Mouse (Mus musculus): ENCODE measurements around the gene Sgk1. TPM values are rescaled to one million over a fixed set of nuclear protein-coding genes. Genes with fewer than 3 reads are reported as not detected.

The Sgk1 gene
- total RNA-seq, 2 experiments from 2014 or later: 71.3 to 111 TPM

DNA sequence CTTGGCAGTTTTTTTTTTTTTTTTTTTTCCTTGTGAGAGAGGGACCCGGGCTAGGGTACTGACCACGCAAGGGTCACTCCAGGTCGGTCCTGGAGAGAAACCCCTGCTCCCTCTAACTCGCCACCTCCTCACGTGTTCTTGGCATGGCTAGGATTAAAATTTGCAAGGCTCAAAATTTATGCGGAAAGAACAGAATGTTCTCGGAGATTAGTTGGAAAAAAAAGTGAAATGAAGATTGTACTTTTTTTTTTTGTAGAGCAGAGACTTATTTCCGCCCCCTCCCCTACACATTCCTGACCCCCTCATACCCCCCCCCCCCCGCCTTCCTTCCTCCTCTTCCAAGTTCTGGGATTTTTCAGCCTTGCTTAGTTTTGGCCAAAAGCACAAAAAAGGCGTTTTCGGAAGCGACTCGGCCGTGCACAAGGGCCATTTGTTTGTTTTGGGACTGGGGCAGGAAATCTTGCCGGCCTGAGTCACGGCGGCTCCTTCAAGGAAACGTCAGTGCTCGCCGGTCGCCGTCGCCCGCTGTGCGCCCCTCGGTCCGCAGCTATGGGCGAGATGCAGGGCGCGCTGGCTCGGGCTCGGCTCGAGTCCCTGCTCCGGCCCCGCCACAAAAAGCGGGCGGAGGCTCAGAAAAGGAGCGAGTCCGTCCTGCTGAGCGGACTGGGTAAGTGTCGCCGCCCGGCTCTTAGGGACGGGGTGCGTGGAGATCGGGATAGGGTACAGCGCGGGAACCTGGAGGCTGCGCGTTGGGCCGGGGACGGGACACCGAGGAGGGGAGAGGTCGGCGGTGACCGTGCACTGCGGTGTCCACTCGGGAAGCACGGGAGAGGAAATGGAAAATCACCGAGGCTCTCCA, 111.8 kb downstream of the Sgk1 start:
- DNase-seq (ENCODE audit: low spot score in 2 of 2): peak in 1 of 2 experiments; percentile 27
- intact Hi-C loops (cut with DNase I): loop anchor here (2.0 to 10.0 kb wide), 5 partner anchors 76 to 393 kb away; partner anchors contain the start of gene Sgk1

- intact Hi-C loops (cut with DNase I): loop anchor here (2.0 to 10.0 kb wide), 4 partner anchors 77 to 394 kb away; no protein-coding TSS in a partner anchor
Measured at GRCm38 (mm10) chr10:21994431-21994914, 112.5 kb downstream of the Sgk1 start.

GRCm38 (mm10) chr10:21995221-21995620, 113.2 kb downstream of the Sgk1 start:
- peak in 1 of 2 experiments; percentile 49 for DNase-seq (ENCODE audit: low spot score in 2 of 2)
- intact Hi-C loops (cut with DNase I): loop anchor here (1.0 to 10.0 kb wide), 3 partner anchors 310 to 530 kb away; no protein-coding TSS in a partner anchor

More at GRCm38 (mm10) chr10:21994431-21994914, 112.5 kb downstream of the Sgk1 start:
- peak; percentile 97 for DNase-seq (ENCODE audit: low spot score in 2 of 2)

- intact Hi-C loops (cut with DNase I): loop anchor here (1.0 to 10.0 kb wide), 3 partner anchors 311 to 530 kb away; no protein-coding TSS in a partner anchor
- DNase-seq (ENCODE audit: low spot score in 2 of 2): peak; percentile 76 to 80
Measured at GRCm38 (mm10) chr10:21995661-21996308, 113.8 kb downstream of the Sgk1 start.

- intact Hi-C loops (cut with DNase I): loop anchor here (10.0 kb wide), 1 partner anchor 312 kb away; no protein-coding TSS in a partner anchor
- no peak for DNase-seq (ENCODE audit: low spot score in 2 of 2)
Measured at GRCm38 (mm10) chr10:21996660-21997447, 114.9 kb downstream of the Sgk1 start.

GRCm38 (mm10) chr10:21997550-21998204, 115.7 kb downstream of the Sgk1 start:
- DNase-seq (ENCODE audit: low spot score in 2 of 2): no peak
- intact Hi-C loops (cut with DNase I): loop anchor here (10.0 kb wide), 1 partner anchor 313 kb away; no protein-coding TSS in a partner anchor

GRCm38 (mm10) chr10:21998503-21999180, 116.7 kb downstream of the Sgk1 start:
- intact Hi-C loops (cut with DNase I): loop anchor here (10.0 kb wide), 1 partner anchor 314 kb away; no protein-coding TSS in a partner anchor
- DNase-seq (ENCODE audit: low spot score in 2 of 2): peak in 1 of 2 experiments; percentile 38

DNA sequence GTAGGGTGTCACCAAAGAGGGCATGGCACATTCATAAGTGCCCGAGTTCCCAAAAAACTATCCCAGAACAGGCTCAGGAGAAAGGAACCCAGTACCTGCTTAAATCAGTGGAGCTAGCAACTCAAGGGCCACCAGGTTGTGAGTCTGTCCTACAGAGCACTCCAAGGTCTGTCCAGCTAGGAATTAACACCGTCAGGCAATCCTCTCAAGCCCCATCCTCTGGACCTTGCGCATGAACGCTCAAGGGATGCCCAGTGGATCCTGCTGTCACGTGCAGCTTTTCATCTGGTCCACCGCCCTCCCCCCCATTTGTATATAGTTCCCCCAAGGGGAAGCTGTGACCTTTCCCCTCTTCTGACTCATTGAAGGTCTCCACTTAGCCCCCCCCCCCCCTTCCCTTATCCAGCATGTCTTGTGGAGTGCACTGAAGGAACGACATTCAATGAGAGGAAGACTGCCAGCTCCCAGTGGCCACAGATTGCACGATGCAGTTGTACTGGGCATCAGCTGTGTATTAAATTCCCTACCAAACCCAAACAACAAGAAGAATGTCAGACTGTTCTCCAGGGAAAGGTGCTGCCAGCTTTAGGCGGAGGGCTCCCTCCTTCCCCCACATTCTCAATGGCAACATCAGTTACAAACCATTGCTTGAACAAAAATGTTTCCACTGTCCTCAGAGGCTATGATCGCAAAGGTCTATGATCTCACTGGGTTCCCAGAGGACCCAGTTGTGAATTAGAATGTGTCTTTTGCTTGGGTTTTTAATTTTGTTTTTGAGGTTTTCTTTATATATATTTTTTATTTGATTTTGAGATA, 118.7 kb downstream of the Sgk1 start:
- intact Hi-C loops (cut with DNase I): no loop called here
- DNase-seq (ENCODE audit: low spot score in 2 of 2): peak in 1 of 2 experiments; percentile 31

- intact Hi-C loops (cut with DNase I): no loop called here
- no peak for DNase-seq (ENCODE audit: low spot score in 2 of 2)
Measured at GRCm38 (mm10) chr10:22001621-22002020, 119.6 kb downstream of the Sgk1 start.

DNA sequence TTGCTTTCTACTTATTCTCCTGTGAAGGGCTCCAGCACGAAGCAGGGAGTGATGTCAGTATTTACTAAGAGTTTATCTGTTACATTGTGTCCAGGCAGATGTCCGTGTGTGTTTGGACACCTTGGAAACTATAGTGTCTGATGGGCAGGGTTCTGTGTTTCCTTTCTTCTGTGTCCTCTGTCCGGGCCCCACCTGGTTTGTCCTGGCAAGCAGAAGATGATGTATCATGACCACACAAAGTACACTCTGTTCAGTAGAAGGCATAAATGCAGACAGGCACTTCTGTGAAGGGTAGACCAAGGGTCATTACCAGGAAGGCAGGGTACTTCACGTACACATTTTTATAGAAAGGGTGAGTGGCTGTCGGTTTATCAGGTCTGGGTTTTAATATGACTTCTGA, 122.8 kb downstream of the Sgk1 start:
- no peak for DNase-seq (ENCODE audit: low spot score in 2 of 2)
- intact Hi-C loops (cut with DNase I): no loop called here

DNA sequence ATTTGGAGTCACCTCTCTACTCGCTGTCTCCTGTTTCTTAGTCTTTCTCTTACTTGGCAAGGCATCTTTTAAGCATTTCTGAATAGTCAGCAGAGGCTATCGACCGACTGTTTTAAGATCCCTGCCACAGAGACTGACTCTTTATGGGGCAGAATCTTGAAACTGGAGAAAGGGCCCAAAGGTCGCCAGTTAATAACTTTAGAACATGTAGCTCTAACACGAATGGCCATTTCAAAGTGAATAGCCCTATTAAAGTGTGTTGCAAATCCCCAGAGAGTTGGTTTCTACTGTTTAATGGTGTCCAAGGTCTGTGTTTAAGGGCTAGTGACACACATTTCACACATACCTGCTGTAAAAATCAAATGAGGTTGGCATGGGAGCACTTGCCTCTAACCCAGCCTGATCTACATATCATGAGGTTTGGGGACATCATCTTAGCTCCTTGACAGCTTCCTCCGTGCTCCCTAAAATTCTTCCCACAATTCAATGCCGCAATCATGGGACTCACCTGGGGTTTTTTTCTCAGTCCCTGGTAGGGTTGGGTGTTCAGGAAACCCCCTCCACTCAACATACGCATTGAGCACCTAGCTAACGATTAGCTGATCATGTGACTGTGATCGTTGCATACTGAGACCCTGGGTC, 125.3 kb downstream of the Sgk1 start:
- intact Hi-C loops (cut with DNase I): no loop called here
- DNase-seq (ENCODE audit: low spot score in 2 of 2): no peak

- intact Hi-C loops (cut with DNase I): no loop called here
- DNase-seq (ENCODE audit: low spot score in 2 of 2): no peak
Measured at GRCm38 (mm10) chr10:22007802-22008172, 125.8 kb downstream of the Sgk1 start.

- intact Hi-C loops (cut with DNase I): no loop called here
- DNase-seq (ENCODE audit: low spot score in 2 of 2): peak; percentile 80 to 83
Measured at GRCm38 (mm10) chr10:22010088-22010818, 128.3 kb downstream of the Sgk1 start.

- no peak for DNase-seq (ENCODE audit: low spot score in 2 of 2)
- intact Hi-C loops (cut with DNase I): no loop called here
Measured at GRCm38 (mm10) chr10:22017469-22018159, 135.6 kb downstream of the Sgk1 start.

- DNase-seq (ENCODE audit: low spot score in 2 of 2): no peak
- intact Hi-C loops (cut with DNase I): no loop called here
Measured at GRCm38 (mm10) chr10:22018618-22019017, 136.6 kb downstream of the Sgk1 start.

- DNase-seq (ENCODE audit: low spot score in 2 of 2): no peak
- intact Hi-C loops (cut with DNase I): loop anchor here (2.0 to 10.0 kb wide), 3 partner anchors 128 to 446 kb away; no protein-coding TSS in a partner anchor
Measured at GRCm38 (mm10) chr10:22034303-22034702, 152.3 kb downstream of the Sgk1 start.
